In the genomic region with DNA sequence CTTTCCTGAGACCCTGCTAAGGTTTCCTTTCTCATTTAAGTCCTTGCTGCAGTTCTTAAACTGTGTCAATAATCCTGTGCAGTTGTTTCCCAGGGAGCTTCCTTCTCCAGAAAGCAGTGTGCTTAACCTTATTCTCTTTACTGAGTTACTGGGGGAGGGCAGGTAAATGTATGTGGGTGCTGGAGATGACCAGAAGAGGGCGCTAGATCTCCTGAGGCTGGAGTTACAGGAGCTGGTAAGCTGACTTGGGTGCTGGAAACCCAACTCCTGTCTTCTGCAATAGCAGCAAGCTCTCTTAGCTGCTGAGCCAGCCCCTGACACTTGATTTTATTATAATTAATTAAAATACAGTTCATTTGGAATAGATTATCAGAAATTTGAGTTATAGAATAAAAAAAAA, we compare ENCODE assay signal across 15 mouse cellular contexts.
DNase-seq lines count a peak whose midpoint lies in the region; ATAC-seq and TF ChIP-seq lines count a peak whose summit lies in the region.
"Had no signal": no experiment of that assay in that cellular context is flagged by ENCODE, and none has a peak within 500 bp of the region (broad histone marks: within the 10 kb centered on the region; RNA-seq: fewer than 3 reads in every experiment).

No protein-coding gene starts in this region.

- H3K4me2 ChIP-seq in midbrain, embryonic 13.5 days (replicated peaks), result no peak overlapping the region
- H3K4me2 ChIP-seq: hindbrain, embryonic 15.5 days had no signal

- 56% methylated on average over 1 of the region's 1 CpGs for WGBS in midbrain, embryonic 10.5 days
- 65% methylated on average over 1 of the region's 1 CpGs for WGBS in midbrain, embryonic 13.5 days

- H3K36me3 ChIP-seq in midbrain, embryonic 10.5 days, result no peaks in the 10 kb centered on the region
- H3K36me3 ChIP-seq in midbrain, embryonic 13.5 days, result no peaks in the 10 kb centered on the region
- H3K36me3 ChIP-seq: heart, embryonic 10.5 days; hindbrain, embryonic 15.5 days had no signal

- no peaks in the 10 kb centered on the region for H3K4me1 ChIP-seq in midbrain, embryonic 10.5 days
- H3K4me1 ChIP-seq in midbrain, embryonic 13.5 days (replicated peaks), result peaks cover 2% of the 10 kb centered on the region
- H3K4me1 ChIP-seq: heart, embryonic 10.5 days; megakaryocyte, embryonic 14.5 days had no signal

- no peak for TF ChIP-seq POLR2A in brain, embryonic 14.5 days (IDR thresholded peaks at IDR 0.05; ENCODE audit: borderline replicate concordance, extremely low read depth, insufficient read depth, insufficient read length, poor library complexity, severe bottlenecking)

- H3K27ac ChIP-seq in gastrocnemius, adult 2 months, result no peak overlapping the region
- no peak overlapping the region for H3K27ac ChIP-seq in midbrain, embryonic 10.5 days (replicated peaks)
- no peak overlapping the region for H3K27ac ChIP-seq in midbrain, embryonic 13.5 days
- H3K27ac ChIP-seq: heart, embryonic 10.5 days; hindbrain, embryonic 15.5 days had no signal

- DNase-seq in gastrocnemius, adult 2 months, result no peak
- no peak for DNase-seq in gastrocnemius, postnatal 36 days
- peak; percentile 16 for DNase-seq in midbrain, embryonic 10.5 days (ENCODE audit: low spot score)
- peak; percentile 67 for DNase-seq in ES-CJ7 (ENCODE audit: low read depth, low spot score)
- no peak for DNase-seq in brain, embryonic 14.5 days (ENCODE audit: low read depth)
- no peak for DNase-seq in kidney, postnatal 25 days
- no peak for DNase-seq in lung, postnatal 14 days
- DNase-seq: adrenal gland, postnatal 10 days; cerebellum, adult 8-10 months; kidney, postnatal 10 days had no signal

- H3K27me3 ChIP-seq in midbrain, embryonic 10.5 days (ENCODE audit: low read depth, poor library complexity, severe bottlenecking), result no peaks in the 10 kb centered on the region
- H3K27me3 ChIP-seq in midbrain, embryonic 13.5 days, result no peaks in the 10 kb centered on the region
- H3K27me3 ChIP-seq: hindbrain, embryonic 15.5 days; megakaryocyte, embryonic 14.5 days had no signal

- intact Hi-C loops in gastrocnemius, adult 2 months (cut with DNase I), result no loop called here
- intact Hi-C loops in gastrocnemius, postnatal 36 days (cut with DNase I), result loop anchor here (5.0 kb wide), 1 partner anchor 37 kb away; no protein-coding TSS in a partner anchor

- no peak overlapping the region for H3K4me3 ChIP-seq in gastrocnemius, adult 2 months
- H3K4me3 ChIP-seq in midbrain, embryonic 10.5 days, result no peak overlapping the region
- H3K4me3 ChIP-seq in midbrain, embryonic 13.5 days (replicated peaks), result no peak overlapping the region
- H3K4me3 ChIP-seq: heart, embryonic 10.5 days; hindbrain, embryonic 15.5 days; megakaryocyte, embryonic 14.5 days had no signal

- no peaks in the 10 kb centered on the region for H3K9me3 ChIP-seq in midbrain, embryonic 10.5 days (replicated peaks)
- H3K9me3 ChIP-seq in midbrain, embryonic 13.5 days, result 0 out of 2 replicates have a peak, but pooled peaks cover 3% of the 10 kb centered on the region
- H3K9me3 ChIP-seq: heart, embryonic 10.5 days; hindbrain, embryonic 15.5 days had no signal

- no peak overlapping the region for H3K9ac ChIP-seq in midbrain, embryonic 13.5 days (replicated peaks)
- H3K9ac ChIP-seq: hindbrain, embryonic 15.5 days had no signal

- ATAC-seq in midbrain, embryonic 13.5 days, result no peak
- ATAC-seq: intestine, postnatal 0 days had no signal

- peak; percentile 5; the same call in 1 of the 2 replicates for TF ChIP-seq CTCF in gastrocnemius, adult 2 months (IDR thresholded peaks at IDR 0.05)
- TF ChIP-seq CTCF in brain, embryonic 14.5 days (IDR thresholded peaks at IDR 0.05; ENCODE audit: borderline replicate concordance, extremely low read depth, insufficient read depth, insufficient read length), result peak; percentile 25; the same call in 1 of the 2 replicates

Comparison
In these comparisons a context has a peak if more than half of its experiments do, and no peak if none do; other contexts are left out.
1. DNase-seq: peak in midbrain, embryonic 10.5 days (single experiment) and ES-CJ7 (single experiment); none in gastrocnemius, adult 2 months (single experiment), gastrocnemius, postnatal 36 days (0 of 2), brain, embryonic 14.5 days (single experiment), kidney, postnatal 25 days (0 of 2) and lung, postnatal 14 days (single experiment).